Mouse (Mus musculus) intestine, postnatal 0 days (tissue): ENCODE results near the gene Nav1. TPM values are rescaled to one million over a fixed set of nuclear protein-coding genes. Genes with fewer than 3 reads are reported as not detected.

Source experiments
- ATAC-seq: fragments of 200-750 bp; cut with Nextera tagmentation; 2 replicates; pipeline ENCODE4 v1.8.0; 2017; ENCODE audit warnings: mild to moderate bottlenecking, moderate TSS enrichment, moderate library complexity
- H3K27ac ChIP-seq: fragments of 300-500 bp; sonication (generic); 2 replicates; pipeline ENCODE4 v1.5.1; 2014; ENCODE audit warnings: mild to moderate bottlenecking, low read depth, low read length, moderate library complexity
- H3K27me3 ChIP-seq: fragments of 300-500 bp; sonication (generic); replicated peaks from 2 replicates; pipeline ENCODE4 v1.6.1; 2014; ENCODE audit warnings: low read length, mixed read lengths; ENCODE audit not compliant: control insufficient read depth, insufficient read depth
- H3K36me3 ChIP-seq: fragments of 300-500 bp; sonication (generic); 2 replicates; pipeline ENCODE4 v1.6.1; 2014; ENCODE audit warnings: mild to moderate bottlenecking, moderate library complexity; ENCODE audit not compliant: control insufficient read depth, insufficient read depth
- H3K4me1 ChIP-seq: fragments of 300-500 bp; sonication (generic); replicated peaks from 2 replicates; pipeline ENCODE4 v1.6.1; 2014; ENCODE audit warnings: antibody characterized with exemption, low read length, mixed read lengths; ENCODE audit not compliant: control insufficient read depth, insufficient read depth
- H3K4me2 ChIP-seq: fragments of 300-500 bp; sonication (generic); replicated peaks from 2 replicates; pipeline ENCODE4 v1.6.1; 2014; ENCODE audit warnings: low read depth, mild to moderate bottlenecking, moderate library complexity
- H3K4me3 ChIP-seq: fragments of 300-500 bp; sonication (generic); 2 replicates; pipeline ENCODE4 v1.5.1; 2014; ENCODE audit warnings: low read depth, low read length
- H3K9ac ChIP-seq: fragments of 300-500 bp; sonication (generic); 2 replicates; pipeline ENCODE4 v1.6.1; 2014; ENCODE audit warnings: mild to moderate bottlenecking, low read depth, low read length
- H3K9me3 ChIP-seq: fragments of 300-500 bp; sonication (generic); 2 replicates; pipeline ENCODE4 v1.6.1; 2016; ENCODE audit warnings: mixed run types; ENCODE audit not compliant: control insufficient read depth
- CTCF ChIP-seq: sonication (generic); IDR thresholded peaks from 2 replicates; pipeline ENCODE4 v1.5.1; 2016; ENCODE audit warnings: low read depth, mild to moderate bottlenecking, control low read depth, antibody characterized with exemption, moderate library complexity
- WGBS: fragments of 180-500 bp; shearing (Covaris S2); extraction: QIAGEN DNeasy Blood & Tissue Kit; methylation state at CpG from one replicate; pipeline ENCODE4 v1.1.7; 2014; 5-methylcytosine and 5-hydroxymethylcytosine counted together
- polyA plus RNA-seq: library from polyadenylated mRNA; unstranded; fragments of >200 nt; fragmentation: Nextera tagmentation; extraction: Ambion mirVana; gene quantifications from 2 replicates; pipeline ENCODE4 v1.2.1, GENCODE M21; 2015

Gene Nav1
- polyA plus RNA-seq, 1 experiment from 2014 or later: 3.4 TPM

DNA sequence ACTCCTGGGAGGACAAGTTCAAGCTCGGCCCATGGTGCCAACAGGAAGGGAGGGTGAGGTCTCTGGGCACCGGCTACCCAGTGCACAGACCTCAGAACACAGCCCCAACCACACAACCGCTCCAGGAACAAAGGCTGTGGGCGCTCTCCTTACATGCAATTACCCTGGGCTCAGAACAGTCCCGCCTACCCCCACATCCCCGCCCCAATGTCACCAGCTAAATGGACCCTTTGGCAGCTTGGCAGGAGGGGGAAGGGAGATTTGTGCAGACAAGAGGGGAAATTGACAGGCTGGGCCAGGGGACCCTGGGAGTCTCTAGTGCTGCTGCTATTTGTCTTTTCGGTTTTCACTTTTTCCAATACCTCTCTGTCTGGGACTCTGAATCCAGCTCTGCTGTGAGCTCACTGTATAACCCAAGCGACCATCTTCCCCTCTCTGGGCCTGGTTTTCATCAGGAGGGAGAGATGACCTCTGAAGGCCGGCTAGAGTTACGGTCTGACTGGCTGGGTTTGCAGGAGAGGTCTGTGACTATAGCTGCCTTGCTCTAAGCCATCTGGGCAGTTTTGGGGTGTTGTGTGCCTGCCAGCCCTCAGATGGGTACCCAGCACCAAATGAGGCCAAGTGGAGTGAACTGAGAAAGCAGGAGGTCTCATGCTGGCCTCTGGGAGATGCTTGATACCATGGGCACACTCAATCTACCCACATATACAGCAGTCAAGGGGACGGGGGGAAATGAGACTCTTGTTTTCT, 3.8 kb downstream of the Nav1 start:
- H3K4me1 ChIP-seq: no peaks in the 10 kb centered on the region
- no peak overlapping the region for H3K9ac ChIP-seq
- H3K27ac ChIP-seq: no peak overlapping the region
- H3K4me2 ChIP-seq: no peak overlapping the region
- H3K27me3 ChIP-seq: no peaks in the 10 kb centered on the region
- no peak overlapping the region for H3K4me3 ChIP-seq
- 0 out of 2 replicates have a peak, but pooled peaks cover 3% of the 10 kb centered on the region for H3K36me3 ChIP-seq
- no peak for ATAC-seq
- 56% methylated on average over 11 of the region's 11 CpGs for WGBS
- no peaks in the 10 kb centered on the region for H3K9me3 ChIP-seq
- TF ChIP-seq CTCF: no peak

DNA sequence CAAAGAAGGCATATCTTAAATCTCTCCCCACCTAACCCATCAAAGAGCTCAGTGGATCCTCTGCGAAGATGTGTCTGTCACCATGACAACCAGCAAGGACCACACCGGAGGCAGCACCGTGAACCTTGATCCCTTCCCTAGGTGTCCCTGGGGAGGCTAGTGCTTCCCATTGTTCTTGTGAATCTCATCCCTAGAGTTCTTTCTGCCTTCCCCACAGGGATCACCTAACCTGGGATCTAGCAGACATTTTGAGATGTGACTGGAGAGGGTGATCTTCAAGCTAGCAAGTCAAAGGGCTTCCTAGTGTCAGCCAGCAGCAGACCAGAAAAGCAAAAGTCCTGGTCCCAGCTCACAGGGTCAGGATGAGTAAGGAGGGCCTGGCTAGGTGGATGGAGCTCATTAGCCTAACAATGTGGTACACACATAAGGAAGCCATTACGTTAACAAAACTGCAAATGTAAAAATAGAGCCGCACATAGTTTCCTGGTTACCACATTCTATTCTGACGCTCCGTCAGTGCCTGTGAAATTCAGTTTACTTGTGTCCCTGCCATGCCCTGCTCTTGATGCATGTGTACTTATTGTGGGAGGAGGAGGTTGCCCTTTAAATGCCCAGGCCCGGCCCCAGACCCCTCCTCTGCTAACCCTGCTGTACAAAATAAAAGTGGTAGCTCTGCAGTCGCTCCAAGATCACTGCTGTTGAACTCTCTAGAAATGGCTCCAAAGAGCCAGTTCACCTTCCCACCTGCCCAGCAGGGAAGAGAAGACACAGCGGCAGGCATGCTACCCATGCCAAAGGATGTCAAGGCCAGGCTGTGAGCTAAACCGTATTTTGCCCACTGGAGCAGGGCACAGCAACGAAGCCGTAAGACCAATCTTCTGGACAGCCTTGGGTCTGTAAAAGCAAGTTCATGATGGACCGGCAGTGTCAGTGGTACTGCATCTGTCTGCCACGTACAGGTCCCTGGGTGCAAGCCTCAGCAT, 6.8 kb downstream of the Nav1 start:
- TF ChIP-seq CTCF: no peak
- no peaks in the 10 kb centered on the region for H3K9me3 ChIP-seq
- H3K27me3 ChIP-seq: no peaks in the 10 kb centered on the region
- no peak overlapping the region for H3K27ac ChIP-seq
- no peak overlapping the region for H3K4me3 ChIP-seq
- H3K4me2 ChIP-seq: no peak overlapping the region
- ATAC-seq: no peak
- no peak overlapping the region for H3K9ac ChIP-seq
- no peaks in the 10 kb centered on the region for H3K36me3 ChIP-seq
- WGBS: 67% methylated on average over 15 of the region's 15 CpGs
- no peaks in the 10 kb centered on the region for H3K4me1 ChIP-seq

GRCm38 (mm10) chr1:135598251-135598879, 8.7 kb downstream of the Nav1 start:
- 75% methylated on average over 8 of the region's 8 CpGs for WGBS
- TF ChIP-seq CTCF: no peak
- H3K4me3 ChIP-seq: no peak overlapping the region

DNA sequence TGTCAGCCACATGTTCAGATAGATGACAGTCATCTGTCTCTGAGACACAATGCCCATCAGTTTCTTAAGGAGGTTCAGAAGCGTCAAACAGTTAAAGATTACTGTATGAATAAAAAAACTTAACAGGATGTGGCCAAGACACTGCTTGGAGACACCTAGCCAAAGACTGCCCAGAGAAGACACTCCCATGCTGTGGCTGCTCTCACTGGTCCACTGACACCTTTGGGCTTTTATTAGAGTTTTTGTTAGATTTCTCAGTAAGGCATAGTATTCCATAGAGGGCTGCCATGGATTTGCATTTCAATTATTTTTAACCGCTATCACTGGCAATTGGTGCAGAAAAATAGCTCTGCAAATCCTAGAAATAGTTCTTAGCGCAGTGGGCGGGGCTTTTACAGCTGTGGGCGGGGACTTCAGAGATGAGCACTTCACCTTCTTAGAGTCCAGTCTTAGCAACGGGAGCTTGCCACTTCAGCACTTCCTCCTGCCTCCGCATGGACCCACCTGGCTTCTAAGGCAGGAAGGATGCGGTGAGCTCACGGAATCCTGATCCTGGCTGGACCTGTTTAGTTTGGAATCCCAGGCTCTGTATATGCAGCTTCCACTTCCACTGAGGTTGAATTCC, 12.7 kb downstream of the Nav1 start:
- H3K36me3 ChIP-seq: no peaks in the 10 kb centered on the region
- no peak for ATAC-seq
- WGBS: 56% methylated on average over 9 of the region's 9 CpGs
- no peaks in the 10 kb centered on the region for H3K27me3 ChIP-seq
- H3K4me2 ChIP-seq: no peak overlapping the region
- no peak overlapping the region for H3K27ac ChIP-seq
- H3K4me1 ChIP-seq: no peaks in the 10 kb centered on the region; the same call in 1 of the 2 replicates
- TF ChIP-seq CTCF: no peak
- H3K9me3 ChIP-seq: no peaks in the 10 kb centered on the region
- H3K4me3 ChIP-seq: no peak overlapping the region
- no peak overlapping the region for H3K9ac ChIP-seq

More at GRCm38 (mm10) chr1:135598251-135598879, 8.7 kb downstream of the Nav1 start:
- H3K9ac ChIP-seq: no peak overlapping the region
- no peaks in the 10 kb centered on the region for H3K36me3 ChIP-seq
- H3K9me3 ChIP-seq: no peaks in the 10 kb centered on the region
- H3K4me2 ChIP-seq: no peak overlapping the region
- ATAC-seq: no peak
- H3K4me1 ChIP-seq: no peaks in the 10 kb centered on the region
- no peaks in the 10 kb centered on the region for H3K27me3 ChIP-seq
- no peak overlapping the region for H3K27ac ChIP-seq

DNA sequence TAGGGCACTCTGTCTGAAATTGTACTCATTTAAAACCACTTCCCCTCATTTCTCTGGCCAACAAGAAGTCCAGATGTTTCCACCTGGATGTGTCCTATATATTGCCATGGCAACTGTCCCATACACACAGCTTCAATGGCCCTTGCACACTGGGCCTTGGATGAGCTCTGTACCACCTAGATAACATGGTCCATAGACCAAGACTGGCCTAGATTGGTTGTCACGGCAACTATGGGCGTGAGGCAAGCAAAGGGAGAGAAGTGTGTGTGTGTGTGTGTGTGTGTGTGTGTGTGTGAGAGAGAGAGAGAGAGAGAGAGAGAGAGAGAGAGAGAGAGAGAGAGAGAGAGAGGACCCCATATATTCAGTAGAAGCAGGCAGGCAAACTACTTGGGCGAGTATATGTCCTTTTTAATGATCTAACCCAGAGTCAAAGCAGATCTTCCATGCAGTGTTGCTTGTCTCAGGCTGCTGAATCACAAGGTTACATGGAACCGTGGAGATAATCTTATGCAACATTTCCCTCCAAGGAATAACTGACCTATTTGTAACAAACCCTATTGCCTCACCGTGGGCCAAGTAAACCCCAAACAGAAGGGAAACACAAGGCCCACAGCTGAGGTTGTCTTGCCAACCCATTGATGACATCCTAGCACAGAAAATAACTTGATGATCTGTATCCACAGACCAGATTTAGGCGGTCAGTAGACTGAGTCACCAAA, 13.4 kb downstream of the Nav1 start:
- Histone ChIP-seq H3K27ac (no peak overlapping the region), H3K27me3 (no peaks in the 10 kb centered on the region), H3K9me3 (no peaks in the 10 kb centered on the region), H3K36me3 (no peaks in the 10 kb centered on the region), H3K4me3 (no peak overlapping the region), H3K4me1 (no peaks in the 10 kb centered on the region; the same call in 1 of the 2 replicates), H3K4me2 (no peak overlapping the region), H3K9ac (no peak overlapping the region)
- 77% methylated on average over 6 of the region's 6 CpGs for WGBS
- no peak for TF ChIP-seq CTCF
- no peak for ATAC-seq
